Mouse (Mus musculus) spleen, adult 2 months (tissue): ENCODE measurements around the gene Flot2.

Source experiments
- CTCF ChIP-seq: fragments of 200-500 bp; IDR thresholded peaks from 2 replicates; pipeline ENCODE4 v1.5.1; 2011; ENCODE audit warnings: mild to moderate bottlenecking, inconsistent platforms; ENCODE audit not compliant: insufficient read depth, insufficient read length, insufficient replicate concordance; ENCODE audit errors: extremely low read depth
- POLR2A ChIP-seq: fragments of 200-500 bp; IDR thresholded peaks from 2 replicates; pipeline ENCODE4 v1.6.1; 2011; ENCODE audit warnings: low read depth, low read length, inconsistent platforms

DNA sequence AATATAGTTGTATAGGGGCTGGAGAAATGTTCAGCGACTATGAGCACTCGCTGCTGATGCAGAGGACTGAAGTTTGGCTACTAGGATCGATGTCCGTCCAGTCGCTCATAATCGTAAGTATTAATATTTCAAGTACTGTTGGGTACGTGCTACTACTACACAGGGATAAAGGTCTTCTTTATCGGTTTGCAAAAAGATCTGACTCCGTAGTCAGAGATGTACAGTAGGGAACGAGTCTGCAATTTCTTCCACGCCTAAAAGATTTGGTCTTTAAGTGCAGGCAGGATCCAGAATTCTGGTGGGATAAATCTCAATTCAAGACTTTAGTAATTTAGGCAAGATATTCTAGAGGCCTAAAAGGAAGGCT is 56.4 kb downstream of the Flot2 start:
- no peak for TF ChIP-seq POLR2A
- no peak for TF ChIP-seq CTCF
